In genomic region chr10:92044783-92045182, GRCm38 (mm10) we compare ENCODE assay signal across 18 mouse cellular contexts.
DNase-seq lines count a peak whose midpoint lies in the region; ATAC-seq and TF ChIP-seq lines count a peak whose summit lies in the region.
"Had no signal": no experiment of that assay in that cellular context is flagged by ENCODE, and none has a peak within 500 bp of the region (broad histone marks: within the 10 kb centered on the region; RNA-seq: fewer than 3 reads in every experiment).

No protein-coding gene starts in this region.

- no peaks in the 10 kb centered on the region for H3K4me1 ChIP-seq in midbrain, embryonic 11.5 days (ENCODE audit: control insufficient read depth, insufficient read depth, low read length)
- H3K4me1 ChIP-seq in midbrain, postnatal 0 days (ENCODE audit: insufficient read depth, low read length), result no peaks in the 10 kb centered on the region; the same call in 1 of the 2 replicates
- no peaks in the 10 kb centered on the region for H3K4me1 ChIP-seq in thymus, adult 2 months (replicated peaks; ENCODE audit: control insufficient read depth, insufficient read depth, low read length)
- H3K4me1 ChIP-seq: heart, embryonic 15.5 days; limb, embryonic 15.5 days had no signal

- no peak overlapping the region for H3K4me2 ChIP-seq in midbrain, embryonic 11.5 days
- no peak overlapping the region for H3K4me2 ChIP-seq in midbrain, postnatal 0 days (ENCODE audit: low read depth, low read length, poor library complexity, severe bottlenecking)
- H3K4me2 ChIP-seq: heart, embryonic 15.5 days; limb, embryonic 15.5 days; neural tube, embryonic 12.5 days had no signal

- H3K4me3 ChIP-seq in midbrain, embryonic 11.5 days (ENCODE audit: low read depth, low read length), result no peak overlapping the region
- no peak overlapping the region for H3K4me3 ChIP-seq in midbrain, postnatal 0 days (ENCODE audit: low read depth, low read length)
- no peak overlapping the region for H3K4me3 ChIP-seq in thymus, adult 2 months (ENCODE audit: control insufficient read depth, insufficient read depth, low read length)
- H3K4me3 ChIP-seq: erythroblast, embryonic 14.5 days; heart, embryonic 15.5 days; limb, embryonic 15.5 days; neural tube, embryonic 12.5 days had no signal

- H3K9ac ChIP-seq in midbrain, embryonic 11.5 days (ENCODE audit: low read length), result no peak overlapping the region
- no peak overlapping the region for H3K9ac ChIP-seq in midbrain, postnatal 0 days (replicated peaks; ENCODE audit: low read length, poor library complexity, severe bottlenecking)
- H3K9ac ChIP-seq: heart, embryonic 15.5 days; limb, embryonic 15.5 days; liver, postnatal 0 days; neural tube, embryonic 12.5 days had no signal

- ATAC-seq in midbrain, embryonic 11.5 days (ENCODE audit: low FRiP score), result no peak
- ATAC-seq in midbrain, postnatal 0 days (ENCODE audit: low FRiP score), result no peak
- ATAC-seq: forebrain, embryonic 14.5 days; liver, postnatal 0 days had no signal

- H3K27me3 ChIP-seq in midbrain, embryonic 11.5 days (ENCODE audit: control insufficient read depth, insufficient read depth, low read length), result no peaks in the 10 kb centered on the region
- no peaks in the 10 kb centered on the region for H3K27me3 ChIP-seq in midbrain, postnatal 0 days (ENCODE audit: insufficient read depth, low read length)
- H3K27me3 ChIP-seq in thymus, adult 2 months (ENCODE audit: control insufficient read depth, insufficient read depth, low read length), result no peaks in the 10 kb centered on the region
- H3K27me3 ChIP-seq: heart, embryonic 15.5 days; limb, embryonic 15.5 days; neural tube, embryonic 12.5 days had no signal

- no peak overlapping the region for H3K27ac ChIP-seq in midbrain, embryonic 11.5 days (ENCODE audit: low read depth, low read length)
- H3K27ac ChIP-seq in midbrain, postnatal 0 days (ENCODE audit: low read depth, low read length), result no peak overlapping the region
- H3K27ac ChIP-seq in thymus, adult 2 months (ENCODE audit: control insufficient read depth, insufficient read depth, low read length), result no peak overlapping the region
- H3K27ac ChIP-seq: heart, embryonic 15.5 days; limb, embryonic 15.5 days; neural tube, embryonic 12.5 days had no signal

- DNase-seq in adrenal gland, adult 2 months, result peak; percentile 3
- no peak for DNase-seq in adrenal gland, postnatal 14 days
- DNase-seq in midbrain, embryonic 11.5 days (ENCODE audit: low spot score, missing footprints), result peak; percentile 37
- DNase-seq in midbrain, postnatal 0 days (ENCODE audit: low spot score), result no peak
- DNase-seq in cerebellum, adult 18-20 months, result peak; percentile 30 to 38
- peak; percentile 67 to 69 for DNase-seq in cerebellum, postnatal 36 days
- no peak for DNase-seq in B cell, adult 2 months
- DNase-seq in thymus, adult 2 months, result no peak
- DNase-seq: adrenal gland, postnatal 10 days; heart, adult 11 months; kidney, adult 2 months; liver, postnatal 0 days; lung, postnatal 14 days had no signal

- H3K9me3 ChIP-seq in midbrain, embryonic 11.5 days (ENCODE audit: control insufficient read depth, low read length), result no peaks in the 10 kb centered on the region
- H3K9me3 ChIP-seq in midbrain, postnatal 0 days (ENCODE audit: low read length), result no peaks in the 10 kb centered on the region
- H3K9me3 ChIP-seq: heart, embryonic 15.5 days; limb, embryonic 15.5 days; neural tube, embryonic 12.5 days had no signal

- no peak for TF ChIP-seq CTCF in midbrain, postnatal 0 days (IDR thresholded peaks at IDR 0.05)
- TF ChIP-seq CTCF in thymus, adult 2 months (IDR thresholded peaks at IDR 0.05; ENCODE audit: borderline replicate concordance, control insufficient read depth, extremely low read depth, insufficient read depth, low read length, poor library complexity), result no peak

- no peaks in the 10 kb centered on the region for H3K36me3 ChIP-seq in midbrain, embryonic 11.5 days (ENCODE audit: control insufficient read depth, insufficient read depth, low read length)
- no peaks in the 10 kb centered on the region for H3K36me3 ChIP-seq in midbrain, postnatal 0 days (ENCODE audit: insufficient read depth, low read length)
- H3K36me3 ChIP-seq in thymus, adult 2 months (ENCODE audit: control insufficient read depth, insufficient read depth, low read length), result no peaks in the 10 kb centered on the region
- H3K36me3 ChIP-seq: heart, embryonic 15.5 days; limb, embryonic 15.5 days; neural tube, embryonic 12.5 days had no signal

- no peak for TF ChIP-seq POLR2A in thymus, adult 2 months (IDR thresholded peaks at IDR 0.05; ENCODE audit: control insufficient read depth, extremely low read depth, insufficient read depth, low read length, poor library complexity)

Comparison
In these comparisons a context has a peak if more than half of its experiments do, and no peak if none do; other contexts are left out.
1. DNase-seq: peak in adrenal gland, adult 2 months (single experiment), midbrain, embryonic 11.5 days (single experiment), cerebellum, adult 18-20 months (2 of 2) and cerebellum, postnatal 36 days (2 of 2); none in adrenal gland, postnatal 14 days (single experiment), midbrain, postnatal 0 days (single experiment), B cell, adult 2 months (0 of 2) and thymus, adult 2 months (single experiment).